Mouse (Mus musculus) kidney, embryonic 15.5 days (tissue): ENCODE measurements around the gene Lamb3. TPM values are rescaled to one million over a fixed set of nuclear protein-coding genes. Genes with fewer than 3 reads are reported as not detected.

Experiments
- ATAC-seq: fragments of 200-750 bp; cut with Nextera tagmentation; replicated peaks from 2 replicates; pipeline ENCODE4 v1.8.0; 2017; ENCODE audit warnings: moderate TSS enrichment; ENCODE audit not compliant: low FRiP score
- H3K27ac ChIP-seq: fragments of 300-500 bp; sonication (generic); 2 replicates; pipeline ENCODE4 v1.5.1; 2015; ENCODE audit warnings: mild to moderate bottlenecking, inconsistent platforms
- H3K27me3 ChIP-seq: fragments of 300-500 bp; sonication (generic); 2 replicates; pipeline ENCODE4 v1.6.1; 2015; ENCODE audit warnings: inconsistent platforms
- H3K36me3 ChIP-seq: fragments of 300-500 bp; sonication (generic); 2 replicates; pipeline ENCODE4 v1.6.1; 2015; ENCODE audit warnings: inconsistent platforms
- H3K4me1 ChIP-seq: fragments of 300-500 bp; sonication (generic); 2 replicates; pipeline ENCODE4 v1.6.1; 2015; ENCODE audit warnings: inconsistent platforms
- H3K4me2 ChIP-seq: fragments of 300-500 bp; sonication (generic); 2 replicates; pipeline ENCODE4 v1.6.1; 2015; ENCODE audit warnings: moderate library complexity, mild to moderate bottlenecking, inconsistent platforms
- H3K4me3 ChIP-seq: fragments of 300-500 bp; sonication (generic); replicated peaks from 2 replicates; pipeline ENCODE4 v1.5.1; 2015; ENCODE audit warnings: mild to moderate bottlenecking, inconsistent platforms
- H3K9ac ChIP-seq: fragments of 300-500 bp; sonication (generic); 2 replicates; pipeline ENCODE4 v1.6.1; 2015; ENCODE audit warnings: mild to moderate bottlenecking, inconsistent platforms
- H3K9me3 ChIP-seq: fragments of 300-500 bp; sonication (generic); replicated peaks from 2 replicates; pipeline ENCODE4 v1.6.1; 2016; ENCODE audit warnings: inconsistent platforms
- WGBS: fragments of 180-500 bp; shearing (Covaris S2); methylation state at CpG from one replicate; pipeline ENCODE4 v1.1.7; 2015; ENCODE audit warnings: mixed read lengths; 5-methylcytosine and 5-hydroxymethylcytosine counted together
- polyA plus RNA-seq: library from polyadenylated mRNA; unstranded; fragments of >200 nt; fragmentation: Nextera tagmentation; extraction: Ambion mirVana; gene quantifications from 2 replicates; pipeline ENCODE4 v1.2.1, GENCODE M21; 2015

The Lamb3 gene
- polyA plus RNA-seq, 1 experiment from 2014 or later: 1.6 TPM

DNA sequence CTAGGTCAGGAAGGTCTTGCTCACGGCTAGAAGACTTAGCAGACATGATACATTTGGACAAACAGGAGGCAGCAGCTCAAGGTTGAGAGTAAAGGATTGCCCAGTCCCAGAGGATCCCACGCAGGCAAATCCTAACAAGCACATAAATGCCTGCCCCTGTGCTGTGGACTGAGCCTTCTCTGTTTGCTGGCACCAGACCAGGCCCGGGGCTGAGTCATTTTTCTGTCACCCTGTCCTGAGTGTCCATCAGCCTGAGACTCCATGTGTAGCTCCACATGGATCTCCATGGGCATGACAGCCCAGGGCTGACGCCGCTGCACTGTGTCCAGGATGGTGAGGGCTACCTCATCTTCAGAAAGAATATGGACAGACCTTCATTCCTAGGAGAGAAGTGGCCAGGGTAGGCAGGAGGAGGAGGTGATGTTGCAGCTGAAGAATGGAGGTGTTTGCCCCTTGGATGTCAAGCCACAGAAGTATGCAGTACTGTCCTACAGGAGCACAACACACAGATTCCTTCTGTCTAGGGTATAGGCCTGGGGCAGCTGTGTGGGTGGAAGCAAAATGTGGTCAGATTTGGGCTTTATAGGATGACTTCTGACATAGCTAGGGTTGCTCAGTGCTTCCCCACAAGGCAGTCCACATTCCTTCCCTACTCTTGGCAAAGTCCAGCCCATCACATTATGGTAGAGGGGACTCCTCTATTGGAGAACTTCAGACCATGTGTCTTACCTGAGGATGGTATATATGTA is 134.9 kb downstream of the Lamb3 start:
- no peak for ATAC-seq
- no peaks in the 10 kb centered on the region for H3K9me3 ChIP-seq
- no peaks in the 10 kb centered on the region for H3K27me3 ChIP-seq
- H3K9ac ChIP-seq: no peak overlapping the region
- H3K4me2 ChIP-seq: no peak overlapping the region
- 83% methylated on average over 5 of the region's 5 CpGs for WGBS
- no peak overlapping the region for H3K4me3 ChIP-seq
- H3K4me1 ChIP-seq: no peaks in the 10 kb centered on the region
- H3K27ac ChIP-seq: no peak overlapping the region
- no peaks in the 10 kb centered on the region for H3K36me3 ChIP-seq

DNA sequence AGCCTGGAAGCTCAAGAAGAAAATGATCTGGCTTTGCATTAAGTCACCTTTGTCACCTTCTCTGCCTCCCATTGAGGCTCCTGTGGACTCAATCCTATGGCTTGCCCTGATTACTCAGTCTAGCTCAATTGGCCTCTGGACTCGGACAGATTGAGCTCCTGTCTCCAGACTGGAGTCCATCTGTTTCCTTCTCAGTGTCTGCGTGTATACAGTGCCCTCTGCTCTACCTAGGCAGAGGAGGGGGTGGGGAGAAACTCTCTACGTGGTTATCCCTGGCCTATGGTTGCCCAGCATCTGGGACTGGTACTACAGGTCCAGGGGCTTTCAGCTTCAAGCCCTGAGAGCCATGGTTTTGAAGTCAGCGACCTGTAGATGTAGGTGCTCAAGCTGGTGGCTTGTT is 136.4 kb downstream of the Lamb3 start:
- 77% methylated on average over 4 of the region's 4 CpGs for WGBS
- H3K4me1 ChIP-seq: no peaks in the 10 kb centered on the region
- H3K4me2 ChIP-seq: no peak overlapping the region
- no peaks in the 10 kb centered on the region for H3K9me3 ChIP-seq
- H3K4me3 ChIP-seq: no peak overlapping the region
- no peaks in the 10 kb centered on the region for H3K36me3 ChIP-seq
- no peak overlapping the region for H3K27ac ChIP-seq
- H3K27me3 ChIP-seq: no peaks in the 10 kb centered on the region
- H3K9ac ChIP-seq: no peak overlapping the region
- no peak for ATAC-seq

DNA sequence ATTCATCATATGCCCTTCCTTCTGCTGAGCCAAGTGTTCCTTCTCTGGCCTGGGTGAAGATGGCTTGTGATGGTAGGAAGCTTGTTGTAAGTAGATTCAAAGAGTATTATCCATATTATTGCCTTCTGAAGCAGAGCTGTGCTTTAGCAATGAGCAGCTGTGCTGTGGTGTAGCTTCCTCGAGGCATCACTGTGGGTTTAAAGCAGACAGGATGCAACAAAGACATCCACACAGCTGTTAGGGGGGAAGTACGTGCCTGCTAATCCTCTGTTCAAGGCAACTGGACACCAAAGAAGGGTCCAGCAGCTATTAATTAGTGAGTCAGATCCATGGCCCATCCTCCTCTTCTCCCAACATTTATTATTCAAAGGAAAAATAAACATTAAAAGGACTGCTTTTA is 137.5 kb downstream of the Lamb3 start:
- Histone ChIP-seq H3K27ac (no peak overlapping the region), H3K4me3 (no peak overlapping the region), H3K9ac (no peak overlapping the region), H3K4me2 (no peak overlapping the region), H3K9me3 (no peaks in the 10 kb centered on the region), H3K27me3 (no peaks in the 10 kb centered on the region), H3K36me3 (peaks cover 3% of the 10 kb centered on the region; the same call in 1 of the 2 replicates), H3K4me1 (no peaks in the 10 kb centered on the region)
- WGBS: 23% methylated on average over 2 of the region's 2 CpGs
- no peak for ATAC-seq

DNA sequence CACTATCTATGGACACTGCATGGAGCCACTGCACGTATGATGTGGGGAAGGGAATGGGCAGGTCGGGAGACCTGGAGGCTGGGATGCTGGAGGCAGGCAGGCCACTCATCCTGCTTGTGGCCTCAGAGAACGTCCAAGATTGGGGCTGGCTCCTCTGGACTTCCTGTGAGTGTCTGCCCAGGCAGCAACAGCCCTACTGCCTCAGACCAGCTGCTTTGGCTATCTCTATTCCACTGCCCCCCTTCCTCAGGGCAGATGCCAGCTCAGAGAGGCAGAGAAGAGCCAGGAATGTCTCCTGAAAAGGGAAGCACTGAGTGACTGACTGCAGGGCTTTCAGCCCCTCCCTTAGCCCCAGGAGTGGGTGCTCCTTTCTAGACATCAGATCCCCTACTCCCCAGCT is 139.4 kb downstream of the Lamb3 start:
- H3K9ac ChIP-seq: no peak overlapping the region
- H3K4me3 ChIP-seq: no peak overlapping the region
- H3K27ac ChIP-seq: no peak overlapping the region
- H3K4me2 ChIP-seq: no peak overlapping the region
- no peaks in the 10 kb centered on the region for H3K9me3 ChIP-seq
- H3K27me3 ChIP-seq: no peaks in the 10 kb centered on the region
- no peaks in the 10 kb centered on the region for H3K4me1 ChIP-seq
- H3K36me3 ChIP-seq: peaks cover 3% of the 10 kb centered on the region
- 64% methylated on average over 3 of the region's 3 CpGs for WGBS
- no peak for ATAC-seq

DNA sequence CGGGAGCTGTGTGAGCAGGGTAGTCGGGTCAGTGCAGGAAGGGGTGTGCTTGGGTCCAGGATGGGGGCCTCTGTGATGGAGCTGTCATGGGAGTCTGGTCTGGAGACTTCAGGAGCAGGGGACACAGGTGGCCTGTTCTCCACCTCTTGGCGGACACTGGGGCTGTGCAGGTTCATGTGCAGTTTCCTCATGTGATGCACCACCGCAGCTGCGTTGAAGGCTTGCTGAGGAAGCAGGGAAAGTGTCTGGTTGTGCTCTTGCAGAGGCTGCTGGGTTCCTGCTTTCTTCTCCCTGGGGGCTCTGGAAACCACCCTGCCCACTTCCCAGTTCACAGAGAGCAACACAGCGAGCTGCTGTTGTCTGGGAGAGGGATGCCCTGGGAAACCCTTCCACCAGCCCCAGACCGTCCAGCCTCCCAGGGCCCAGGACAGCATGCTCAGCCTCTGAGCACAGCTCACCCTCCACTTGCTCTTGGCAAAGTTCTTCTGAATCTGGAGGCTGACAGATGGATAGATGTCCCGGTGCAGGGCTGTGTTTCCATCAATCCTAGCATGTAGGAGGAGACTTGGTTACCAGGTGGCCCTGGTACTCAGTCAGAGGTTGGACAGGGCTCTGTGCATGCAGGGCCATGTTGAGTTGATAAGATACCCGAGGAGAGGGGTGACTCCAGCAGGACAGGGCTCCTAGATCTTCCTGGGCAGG is 140.9 kb downstream of the Lamb3 start:
- Histone ChIP-seq H3K4me3 (no peak overlapping the region), H3K4me1 (no peaks in the 10 kb centered on the region), H3K9me3 (no peaks in the 10 kb centered on the region), H3K9ac (no peak overlapping the region), H3K36me3 (peaks cover 3% of the 10 kb centered on the region), H3K27ac (no peak overlapping the region), H3K27me3 (no peaks in the 10 kb centered on the region), H3K4me2 (no peak overlapping the region)
- ATAC-seq: no peak
- 81% methylated on average over 9 of the region's 9 CpGs for WGBS

DNA sequence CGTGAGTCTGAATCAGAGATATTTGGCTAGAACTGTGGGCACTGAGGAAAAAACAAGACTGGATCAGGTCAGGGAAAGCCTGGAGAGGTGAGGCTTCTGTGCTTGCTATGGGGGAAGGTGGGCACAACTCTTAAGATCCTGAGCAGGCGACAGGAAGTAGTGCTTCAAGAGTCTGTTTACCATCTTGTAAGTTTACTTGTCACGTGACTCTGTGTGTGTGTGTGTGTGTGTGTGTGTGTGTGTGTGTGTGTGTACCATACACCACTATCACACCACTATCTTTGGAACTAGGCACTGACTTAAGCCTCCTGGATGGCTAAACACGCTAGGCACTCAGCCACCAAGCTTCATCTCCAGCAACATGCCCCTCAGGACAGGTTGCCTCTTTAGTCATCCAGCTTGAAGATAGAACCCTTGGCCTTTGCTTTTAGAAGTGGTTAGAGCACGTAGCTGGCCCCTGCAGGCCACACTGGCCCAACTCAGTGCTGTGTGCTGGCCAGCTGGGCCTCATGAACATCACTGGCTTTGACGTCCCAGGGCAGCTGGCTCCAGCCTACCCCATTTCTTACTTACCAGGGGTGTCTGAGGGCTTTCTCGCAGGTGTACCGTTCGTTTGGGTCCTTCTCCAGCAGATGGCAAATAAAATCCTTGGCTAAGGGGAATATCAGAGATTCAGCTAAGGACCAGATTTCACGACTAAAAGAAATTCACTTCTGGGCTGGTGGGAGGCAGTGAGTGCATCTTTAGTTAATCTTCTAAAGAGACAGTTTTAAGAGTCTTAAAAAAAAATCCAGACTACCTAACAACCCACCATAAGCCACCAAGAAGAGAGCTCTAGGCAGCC is 142.4 kb downstream of the Lamb3 start:
- H3K27me3 ChIP-seq: no peaks in the 10 kb centered on the region
- H3K9me3 ChIP-seq: no peaks in the 10 kb centered on the region
- ATAC-seq: no peak
- H3K27ac ChIP-seq: no peak overlapping the region
- no peaks in the 10 kb centered on the region for H3K4me1 ChIP-seq
- H3K4me2 ChIP-seq: no peak overlapping the region
- WGBS: 82% methylated on average over 10 of the region's 10 CpGs
- no peak overlapping the region for H3K9ac ChIP-seq
- H3K36me3 ChIP-seq: peaks cover 10% of the 10 kb centered on the region
- no peak overlapping the region for H3K4me3 ChIP-seq

DNA sequence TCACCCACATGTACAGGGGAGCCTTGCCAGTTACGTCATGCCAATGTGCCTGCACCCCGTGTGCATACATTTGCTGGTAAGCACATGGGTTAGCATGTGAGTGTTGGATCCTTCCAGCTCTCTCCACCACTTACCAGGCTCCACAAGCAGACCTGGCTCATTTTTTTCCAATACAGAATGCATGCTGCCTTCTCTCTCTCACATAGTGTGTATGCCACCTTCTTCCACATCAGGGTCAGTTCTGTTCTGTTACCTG is 143.0 kb downstream of the Lamb3 start:
- H3K27me3 ChIP-seq: no peaks in the 10 kb centered on the region
- H3K4me3 ChIP-seq: no peak overlapping the region
- no peak for ATAC-seq
- H3K9ac ChIP-seq: no peak overlapping the region
- no peaks in the 10 kb centered on the region for H3K9me3 ChIP-seq
- H3K4me2 ChIP-seq: no peak overlapping the region
- H3K4me1 ChIP-seq: no peaks in the 10 kb centered on the region
- H3K36me3 ChIP-seq: peaks cover 10% of the 10 kb centered on the region
- WGBS: 98% methylated on average over 2 of the region's 2 CpGs
- H3K27ac ChIP-seq: no peak overlapping the region

DNA sequence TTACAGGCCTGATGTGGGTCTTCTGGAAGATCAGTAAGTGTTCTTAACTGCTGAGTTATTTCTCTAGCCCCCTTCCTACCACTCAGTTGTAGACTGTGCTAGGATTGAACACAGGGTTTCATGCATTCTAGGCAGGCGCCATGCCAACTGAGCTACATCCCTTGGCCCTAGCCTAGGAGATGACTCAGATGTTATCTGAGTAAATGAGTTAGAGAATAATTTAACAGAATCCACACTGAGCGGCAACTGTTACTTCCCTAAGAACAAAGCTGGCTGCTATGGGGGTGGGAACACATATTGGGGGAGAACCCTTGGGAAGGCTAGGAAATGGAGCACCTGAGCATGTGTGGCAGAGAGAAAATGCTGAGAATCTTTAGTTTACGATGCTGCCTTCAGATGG is 144.1 kb downstream of the Lamb3 start:
- no peak overlapping the region for H3K4me3 ChIP-seq
- H3K27ac ChIP-seq: no peak overlapping the region
- H3K9me3 ChIP-seq: no peaks in the 10 kb centered on the region
- H3K4me2 ChIP-seq: no peak overlapping the region
- no peaks in the 10 kb centered on the region for H3K27me3 ChIP-seq
- H3K36me3 ChIP-seq: peaks cover 10% of the 10 kb centered on the region
- 75% methylated on average over 3 of the region's 3 CpGs for WGBS
- no peak for ATAC-seq
- no peaks in the 10 kb centered on the region for H3K4me1 ChIP-seq
- no peak overlapping the region for H3K9ac ChIP-seq

DNA sequence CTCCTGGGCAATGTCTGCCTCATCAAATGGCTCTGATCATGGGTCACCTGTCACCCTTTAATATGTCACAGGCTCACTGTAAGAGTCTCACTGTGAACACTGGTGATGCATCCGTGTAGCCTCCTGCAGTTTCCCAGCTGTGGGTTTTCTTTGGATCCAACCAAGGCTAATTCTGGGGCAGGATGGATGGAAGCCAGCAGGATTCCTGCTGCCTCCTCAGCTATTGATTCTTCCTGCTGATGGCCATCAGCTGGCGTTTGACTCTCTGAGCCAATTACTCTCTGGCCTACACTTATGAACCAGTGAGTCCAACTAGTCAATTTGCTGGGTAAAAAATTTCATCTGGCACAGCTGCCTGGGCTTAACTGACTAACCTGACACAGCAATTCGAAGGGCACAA is 151.7 kb downstream of the Lamb3 start:
- Histone ChIP-seq H3K4me1 (peaks cover 8% of the 10 kb centered on the region), H3K4me3 (no peak overlapping the region), H3K36me3 (peaks cover 12% of the 10 kb centered on the region; the same call in 1 of the 2 replicates), H3K4me2 (no peak overlapping the region), H3K9me3 (no peaks in the 10 kb centered on the region), H3K27me3 (no peaks in the 10 kb centered on the region), H3K9ac (no peak overlapping the region), H3K27ac (no peak overlapping the region)
- no peak for ATAC-seq
- 80% methylated on average over 3 of the region's 3 CpGs for WGBS

DNA sequence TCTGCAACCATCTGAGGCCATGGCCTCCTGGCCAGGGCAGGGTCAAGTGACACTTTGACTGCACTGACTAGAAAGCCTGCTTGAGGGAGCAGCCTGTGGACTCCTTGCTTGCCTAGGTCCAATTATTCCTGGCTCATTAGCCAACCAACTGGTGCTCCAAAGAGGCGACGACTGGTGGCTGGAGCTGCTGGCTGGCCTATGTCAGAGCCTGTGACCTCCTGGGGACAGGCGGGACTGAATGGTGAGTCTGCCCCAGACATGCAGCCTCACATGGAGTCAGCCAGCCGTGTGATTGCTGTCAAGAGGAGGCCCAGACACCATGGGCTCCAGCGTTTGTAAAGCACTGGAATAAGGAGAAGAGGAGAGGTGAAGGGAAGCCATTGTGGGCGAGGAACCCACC is 153.7 kb downstream of the Lamb3 start:
- Histone ChIP-seq H3K27ac (no peak overlapping the region), H3K36me3 (peaks cover 9% of the 10 kb centered on the region; the same call in 1 of the 2 replicates), H3K4me2 (no peak overlapping the region), H3K4me3 (no peak overlapping the region), H3K4me1 (peaks cover 8% of the 10 kb centered on the region), H3K9me3 (no peaks in the 10 kb centered on the region), H3K27me3 (no peaks in the 10 kb centered on the region), H3K9ac (no peak overlapping the region)
- 29% methylated on average over 6 of the region's 6 CpGs for WGBS
- ATAC-seq: peak; percentile 52; the same call in 1 of the 2 replicates

DNA sequence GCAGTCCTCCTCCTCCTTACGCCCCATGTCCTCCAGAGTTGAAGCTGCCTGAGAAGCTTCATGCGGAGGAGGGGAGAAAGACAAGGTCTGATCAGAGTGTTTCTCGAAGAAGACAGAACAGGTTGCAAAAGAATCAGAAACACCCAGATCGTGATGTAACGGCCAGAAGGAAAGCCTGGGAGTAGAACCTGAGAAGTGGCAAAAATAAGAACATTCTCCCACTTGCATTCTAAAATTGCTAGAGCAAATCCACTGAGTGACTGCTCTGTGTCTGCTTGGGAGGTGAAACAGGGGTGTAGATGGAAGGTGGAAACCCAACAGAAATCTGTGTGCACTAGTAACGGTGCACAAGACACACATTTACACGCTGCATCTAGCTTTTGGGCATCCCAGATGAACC is 154.6 kb downstream of the Lamb3 start:
- no peaks in the 10 kb centered on the region for H3K9me3 ChIP-seq
- H3K4me3 ChIP-seq: no peak overlapping the region
- no peak overlapping the region for H3K9ac ChIP-seq
- 82% methylated on average over 7 of the region's 7 CpGs for WGBS
- peaks cover 9% of the 10 kb centered on the region; the same call in 1 of the 2 replicates for H3K36me3 ChIP-seq
- H3K27ac ChIP-seq: no peak overlapping the region
- H3K4me2 ChIP-seq: no peak overlapping the region
- H3K27me3 ChIP-seq: no peaks in the 10 kb centered on the region
- H3K4me1 ChIP-seq: peaks cover 8% of the 10 kb centered on the region
- ATAC-seq: no peak

DNA sequence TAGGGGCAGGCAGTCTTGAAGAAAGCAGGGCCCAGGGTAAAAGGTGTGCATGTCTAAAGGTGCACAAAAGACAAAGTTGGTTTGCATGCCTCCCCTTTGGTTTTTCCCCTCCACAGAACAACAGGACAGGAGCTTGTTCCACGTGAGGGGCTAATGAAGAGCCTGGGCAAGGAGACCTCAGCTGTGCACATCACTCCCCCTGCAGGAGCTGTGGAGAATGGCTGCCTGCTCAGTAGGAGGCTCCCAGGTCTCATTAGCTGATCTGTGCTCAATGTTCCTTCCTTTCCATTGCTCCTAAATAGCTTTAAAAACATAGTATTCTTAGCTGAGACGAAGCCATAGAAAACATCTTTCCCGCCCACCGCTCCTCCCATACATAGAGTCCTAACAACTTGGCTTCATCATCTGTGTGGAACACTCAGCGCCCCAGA is 156.3 kb downstream of the Lamb3 start:
- ATAC-seq: no peak
- 65% methylated on average over 5 of the region's 5 CpGs for WGBS

More for the DNA sequence above, 156.3 kb downstream of the Lamb3 start:
- no peak overlapping the region for H3K4me3 ChIP-seq
- H3K4me2 ChIP-seq: no peak overlapping the region
- H3K9me3 ChIP-seq: no peaks in the 10 kb centered on the region
- H3K4me1 ChIP-seq: peaks cover 20% of the 10 kb centered on the region
- H3K27ac ChIP-seq: no peak overlapping the region
- no peak overlapping the region for H3K9ac ChIP-seq
- H3K27me3 ChIP-seq: no peaks in the 10 kb centered on the region
- H3K36me3 ChIP-seq: 0 out of 2 replicates have a peak, but pooled peaks cover 6% of the 10 kb centered on the region
